Mouse (Mus musculus) effector memory CD4-positive, alpha-beta T cell, adult 5 months (primary cell): Measurements from ENCODE around the gene Scnn1g. TPM values are rescaled to one million over a fixed set of nuclear protein-coding genes. Genes with fewer than 3 reads are reported as not detected.

Source experiments
- polyA plus RNA-seq: library from polyadenylated mRNA; unstranded; fragments of 100-300 nt; shearing (Covaris generic); gene quantifications from one replicate; pipeline ENCODE4 v1.2.1, GENCODE M21; 2017

The Scnn1g gene
- polyA plus RNA-seq = not detected

DNA sequence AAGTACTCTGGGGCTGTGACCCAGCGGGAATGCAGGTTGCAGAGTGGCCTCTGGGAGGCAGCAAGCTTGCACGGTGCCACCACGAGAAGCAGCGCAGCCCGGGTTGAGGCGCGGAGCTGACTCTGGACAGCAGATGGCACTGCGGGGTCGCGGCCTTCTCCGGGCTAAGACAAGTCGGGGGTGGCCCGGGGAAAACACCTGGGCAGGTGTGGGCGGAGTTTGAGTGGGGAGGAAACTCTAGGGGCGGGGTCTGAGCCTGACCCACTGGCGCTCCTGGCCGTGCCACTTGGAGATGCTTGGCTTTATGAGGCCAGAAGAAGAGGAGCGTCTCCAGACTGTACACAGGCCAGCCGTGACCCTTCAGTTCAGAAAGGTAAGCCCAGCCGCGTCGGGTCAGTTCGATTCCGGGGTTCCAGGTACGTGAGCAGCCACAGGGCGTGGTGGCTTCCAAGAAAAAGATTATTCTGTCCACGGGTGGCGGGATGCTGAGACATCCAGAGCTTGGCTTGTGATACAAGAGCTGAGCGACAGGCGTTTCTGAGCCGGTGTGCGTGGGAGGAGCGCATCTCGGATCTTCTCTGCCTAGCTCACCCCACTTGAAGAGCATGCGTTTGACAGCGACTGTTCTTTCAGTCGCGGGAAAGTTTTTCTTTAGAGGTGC, at the start of gene Scnn1g:
TSS of gene Scnn1g (plus strand) at position 309 of the 661 bp plus-strand sequence.

DNA sequence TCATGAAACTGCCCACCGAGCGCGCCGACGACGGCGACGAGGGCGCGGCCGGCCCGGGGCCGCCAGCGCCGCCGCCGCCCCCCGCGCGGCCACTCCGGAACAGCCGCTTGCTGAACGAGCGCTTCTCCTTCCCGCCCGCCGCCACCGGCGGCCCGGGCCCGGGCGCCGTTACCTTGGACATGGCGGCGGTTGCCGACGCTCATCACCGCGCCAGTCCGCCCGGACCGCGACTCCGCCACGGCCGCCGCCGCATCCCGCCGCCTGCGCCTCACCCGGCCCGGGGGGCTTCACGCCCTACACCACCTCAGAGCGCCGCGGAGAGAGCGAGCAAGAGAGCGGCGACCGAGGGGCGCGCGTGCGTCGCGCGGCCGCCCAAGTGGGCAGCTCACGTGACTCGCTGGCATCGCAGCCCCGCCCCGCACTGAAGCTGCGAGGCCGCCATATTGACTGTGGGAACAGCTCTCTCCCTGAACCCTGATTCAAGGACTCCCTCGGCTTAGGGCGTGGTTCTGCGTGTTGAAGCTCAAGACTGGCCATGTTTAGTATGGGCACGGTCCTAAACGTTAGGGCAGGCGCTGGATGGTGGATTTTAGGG, 27.1 kb upstream of the Scnn1g start, which contains the start of gene Usp31:
TSS of gene Usp31 (minus strand) at position 181 of the 595 bp plus-strand sequence.

Other genes with a start within 250 kb of the Scnn1g start
- gene Usp31, start 27.2 kb upstream of the Scnn1g start, polyA plus RNA-seq = 13.1 TPM
- gene Scnn1b, start 130.6 kb downstream of the Scnn1g start, polyA plus RNA-seq = 0.15 TPM
- 10.2 TPM for gene Cog7, start 247.2 kb downstream of the Scnn1g start, polyA plus RNA-seq